Mouse (Mus musculus): ENCODE data around the gene Brsk2. TPM values are rescaled to one million over a fixed set of nuclear protein-coding genes. Genes with fewer than 3 reads are reported as not detected.

Gene Brsk2
- polyA plus RNA-seq, 1 experiment from 2014 or later, result 0.29 TPM

GRCm38 (mm10) chr7:142045932-142046331, 96.4 kb downstream of the Brsk2 start:
- no peaks in the 10 kb centered on the region for H3K27me3 ChIP-seq (ENCODE audit: insufficient read depth, low read length)
- 53% methylated on average over 1 of the region's 1 CpGs for whole genome bisulfite sequencing
- ATAC-seq (replicated peaks; ENCODE audit: low FRiP score, low read depth) (no peak), DNase-seq (ENCODE audit: low spot score) (no peak)
- no peak overlapping the region for H3K9ac ChIP-seq (ENCODE audit: low read depth, low read length)
- no peaks in the 10 kb centered on the region for H3K36me3 ChIP-seq (ENCODE audit: insufficient read depth, low read length)
- no peak overlapping the region for H3K4me2 ChIP-seq (ENCODE audit: low read length)
- no peak for TF ChIP-seq CTCF (IDR thresholded peaks at IDR 0.05; ENCODE audit: low read depth)
- H3K4me3 ChIP-seq (replicated peaks; ENCODE audit: low read depth, low read length), result no peak overlapping the region
- no peak overlapping the region for H3K27ac ChIP-seq
- H3K4me1 ChIP-seq (replicated peaks; ENCODE audit: insufficient read depth, low read length), result no peaks in the 10 kb centered on the region
- H3K9me3 ChIP-seq (replicated peaks; ENCODE audit: low read length), result no peaks in the 10 kb centered on the region

GRCm38 (mm10) chr7:142050536-142050935, 101.0 kb downstream of the Brsk2 start:
- DNase-seq (ENCODE audit: low spot score), result no peak
- no peaks in the 10 kb centered on the region for H3K27me3 ChIP-seq (ENCODE audit: insufficient read depth, low read length)
- H3K9me3 ChIP-seq (replicated peaks; ENCODE audit: low read length), result no peaks in the 10 kb centered on the region
- no peak overlapping the region for H3K4me2 ChIP-seq (ENCODE audit: low read length)
- no peaks in the 10 kb centered on the region for H3K4me1 ChIP-seq (replicated peaks; ENCODE audit: insufficient read depth, low read length)
- no peak for TF ChIP-seq CTCF (IDR thresholded peaks at IDR 0.05; ENCODE audit: low read depth)
- ATAC-seq (replicated peaks; ENCODE audit: low FRiP score, low read depth), result no peak
- H3K4me3 ChIP-seq (replicated peaks; ENCODE audit: low read depth, low read length), result no peak overlapping the region
- no peaks in the 10 kb centered on the region for H3K36me3 ChIP-seq (ENCODE audit: insufficient read depth, low read length)
- no peak overlapping the region for H3K27ac ChIP-seq
- no peak overlapping the region for H3K9ac ChIP-seq (ENCODE audit: low read depth, low read length)

Small RNA genes lying within 50 kb of the gene (microRNA-seq; reads per million reads assigned to microRNA genes)
- gene Mir3104, result not detected

Other genes starting within 250 kb of the Brsk2 start
- gene Muc5ac, start 160.8 kb upstream of the Brsk2 start, polyA plus RNA-seq (2015; fragmentation: Nextera tagmentation; extraction: Ambion mirVana), result not detected in 2 replicates
- 0.01 TPM in 2 replicates for gene Muc5b, start 110.7 kb upstream of the Brsk2 start, polyA plus RNA-seq (2015; fragmentation: Nextera tagmentation; extraction: Ambion mirVana)
- gene Tollip, start 31.2 kb upstream of the Brsk2 start, polyA plus RNA-seq (2015; fragmentation: Nextera tagmentation; extraction: Ambion mirVana), result 35.0 and 38.3 TPM in 2 replicates
- 62.8 and 64.3 TPM in 2 replicates for gene Mob2, start 111.3 kb downstream of the Brsk2 start, polyA plus RNA-seq (2015; fragmentation: Nextera tagmentation; extraction: Ambion mirVana)
- 2.3 and 2.5 TPM in 2 replicates for gene Dusp8, start 146.1 kb downstream of the Brsk2 start, polyA plus RNA-seq (2015; fragmentation: Nextera tagmentation; extraction: Ambion mirVana)
- not detected in 2 replicates for gene Gm45618, start 171.0 kb downstream of the Brsk2 start, polyA plus RNA-seq (2015; fragmentation: Nextera tagmentation; extraction: Ambion mirVana)
- not detected in 2 replicates for gene Gm39115, start 186.3 kb downstream of the Brsk2 start, polyA plus RNA-seq (2015; fragmentation: Nextera tagmentation; extraction: Ambion mirVana)
- gene Gm45337, start 194.9 kb downstream of the Brsk2 start, polyA plus RNA-seq (2015; fragmentation: Nextera tagmentation; extraction: Ambion mirVana), result not detected in 2 replicates
- gene Gm29735, start 207.4 kb downstream of the Brsk2 start, polyA plus RNA-seq (2015; fragmentation: Nextera tagmentation; extraction: Ambion mirVana), result not detected in 2 replicates
- not detected in 2 replicates for gene Gm4553, start 216.0 kb downstream of the Brsk2 start, polyA plus RNA-seq (2015; fragmentation: Nextera tagmentation; extraction: Ambion mirVana)
- not detected in 2 replicates for gene Krtap5-2, start 226.3 kb downstream of the Brsk2 start, polyA plus RNA-seq (2015; fragmentation: Nextera tagmentation; extraction: Ambion mirVana)
- gene Gm10153, start 240.6 kb downstream of the Brsk2 start, polyA plus RNA-seq (2015; fragmentation: Nextera tagmentation; extraction: Ambion mirVana), result not detected in 2 replicates